Mouse (Mus musculus) hindbrain, postnatal 0 days (tissue): Measurements from ENCODE around the gene Kat14. TPM values are rescaled to one million over a fixed set of nuclear protein-coding genes. Genes with fewer than 3 reads are reported as not detected.
A peak's percentile ranks its signal among the peaks of the same experiment; 100 is the strongest.

Experiments used
- ATAC-seq: fragments of 200-750 bp; cut with Nextera tagmentation; 2 replicates; pipeline ENCODE4 v1.8.0; 2017; ENCODE audit warnings: mild to moderate bottlenecking, moderate TSS enrichment, moderate library complexity
- DNase-seq: peaks from one replicate; pipeline ENCODE4 v3.0.0-alpha.2; 2015; ENCODE audit warnings: low spot score
- H3K27ac ChIP-seq: fragments of 300-500 bp; sonication (generic); 2 replicates; pipeline ENCODE4 v1.5.1; 2014; ENCODE audit warnings: mild to moderate bottlenecking
- H3K27me3 ChIP-seq: fragments of 300-500 bp; sonication (generic); 2 replicates; pipeline ENCODE4 v1.6.1; 2014; ENCODE audit warnings: low read length, mixed read lengths; ENCODE audit not compliant: insufficient read depth
- H3K36me3 ChIP-seq: fragments of 300-500 bp; sonication (generic); 2 replicates; pipeline ENCODE4 v1.6.1; 2014; ENCODE audit warnings: low read length, mixed read lengths; ENCODE audit not compliant: insufficient read depth
- H3K4me1 ChIP-seq: fragments of 300-500 bp; sonication (generic); 2 replicates; pipeline ENCODE4 v1.6.1; 2014; ENCODE audit warnings: antibody characterized with exemption, low read length, mixed read lengths; ENCODE audit not compliant: insufficient read depth
- H3K4me2 ChIP-seq: fragments of 300-500 bp; sonication (generic); 2 replicates; pipeline ENCODE4 v1.6.1; 2014; ENCODE audit warnings: low read depth, mild to moderate bottlenecking, low read length, moderate library complexity, mixed read lengths
- H3K4me3 ChIP-seq: fragments of 300-500 bp; sonication (generic); 2 replicates; pipeline ENCODE4 v1.5.1; 2014; ENCODE audit warnings: low read length
- H3K9ac ChIP-seq: fragments of 300-500 bp; sonication (generic); replicated peaks from 2 replicates; pipeline ENCODE4 v1.6.1; 2014; ENCODE audit warnings: mild to moderate bottlenecking, low read length, moderate library complexity, mixed read lengths
- H3K9me3 ChIP-seq: fragments of 300-500 bp; sonication (generic); 2 replicates; pipeline ENCODE4 v1.6.1; 2016; ENCODE audit warnings: low read length, mixed read lengths
- CTCF ChIP-seq: IDR thresholded peaks from 2 replicates; pipeline ENCODE4 v1.5.1; 2016; ENCODE audit warnings: antibody characterized with exemption, control low read depth, low read depth
- WGBS: fragments of 180-500 bp; shearing (Covaris S2); extraction: QIAGEN DNeasy Blood & Tissue Kit; methylation state at CpG from one replicate; pipeline ENCODE4 v1.1.7; 2014; 5-methylcytosine and 5-hydroxymethylcytosine counted together
- polyA plus RNA-seq: library from polyadenylated mRNA; unstranded; fragments of >200 nt; fragmentation: Nextera tagmentation; extraction: Ambion mirVana; gene quantifications from 2 replicates; pipeline ENCODE4 v1.2.1, GENCODE M21; 2015
- total RNA-seq: library from RNA; depleted of rRNA; stranded (reverse); fragments of >200 nt; gene quantifications from 2 replicates; pipeline ENCODE4 v1.2.3, GENCODE M21; 2014; rRNA removed

Kat14 gene
- total and polyA plus RNA-seq, 2 experiments from 2014 or later = 22.5 to 23.5 TPM

- DNase-seq (no peak), ATAC-seq (no peak)
- Histone ChIP-seq H3K9me3 (no peaks in the 10 kb centered on the region), H3K27me3 (no peaks in the 10 kb centered on the region), H3K4me1 (no peaks in the 10 kb centered on the region), H3K36me3 (no peaks in the 10 kb centered on the region), H3K9ac (no peak overlapping the region), H3K4me3 (no peak overlapping the region), H3K4me2 (no peak overlapping the region), H3K27ac (no peak overlapping the region)
- TF ChIP-seq CTCF = no peak
- 70% methylated on average over 3 of the region's 3 CpGs for WGBS
Observed at GRCm38 (mm10) chr2:144439191-144439700, 70.5 kb downstream of the Kat14 start.

- Histone ChIP-seq H3K9ac (no peak overlapping the region), H3K27me3 (no peaks in the 10 kb centered on the region), H3K4me3 (no peak overlapping the region), H3K9me3 (no peaks in the 10 kb centered on the region), H3K36me3 (no peaks in the 10 kb centered on the region), H3K27ac (no peak overlapping the region), H3K4me1 (no peaks in the 10 kb centered on the region), H3K4me2 (no peak overlapping the region)
- no peak for TF ChIP-seq CTCF
- peak; percentile 52 for DNase-seq
- WGBS = 64% methylated on average over 11 of the region's 11 CpGs
- 0 out of 2 replicates have a peak, but pooled peaks have one; percentile 40 for ATAC-seq
Observed at GRCm38 (mm10) chr2:144441386-144441915, 72.7 kb downstream of the Kat14 start.

GRCm38 (mm10) chr2:144446360-144446999, 77.7 kb downstream of the Kat14 start:
- no peak overlapping the region for H3K27ac ChIP-seq
- H3K9me3 ChIP-seq = no peaks in the 10 kb centered on the region
- no peak overlapping the region for H3K4me3 ChIP-seq
- no peak for TF ChIP-seq CTCF
- 83% methylated on average over 7 of the region's 7 CpGs for WGBS
- H3K4me1 ChIP-seq = no peaks in the 10 kb centered on the region
- ATAC-seq = no peak
- H3K27me3 ChIP-seq = no peaks in the 10 kb centered on the region
- H3K36me3 ChIP-seq = no peaks in the 10 kb centered on the region
- H3K9ac ChIP-seq = no peak overlapping the region
- H3K4me2 ChIP-seq = no peak overlapping the region
- DNase-seq = no peak

GRCm38 (mm10) chr2:144450378-144450777, 81.6 kb downstream of the Kat14 start:
- Histone ChIP-seq H3K4me2 (no peak overlapping the region), H3K27ac (no peak overlapping the region), H3K27me3 (no peaks in the 10 kb centered on the region), H3K4me1 (no peaks in the 10 kb centered on the region), H3K4me3 (no peak overlapping the region), H3K9me3 (no peaks in the 10 kb centered on the region), H3K36me3 (no peaks in the 10 kb centered on the region), H3K9ac (no peak overlapping the region)
- WGBS = 87% methylated on average over 2 of the region's 2 CpGs
- DNase-seq (no peak), ATAC-seq (no peak)
- TF ChIP-seq CTCF = no peak

- peak; percentile 87 for DNase-seq
- TF ChIP-seq CTCF = peak; percentile 84
- no peak overlapping the region for H3K4me2 ChIP-seq
- H3K36me3 ChIP-seq = no peaks in the 10 kb centered on the region
- H3K27ac ChIP-seq = no peak overlapping the region
- ATAC-seq = peak; percentile 86
- no peak overlapping the region for H3K9ac ChIP-seq
- no peak overlapping the region for H3K4me3 ChIP-seq
- H3K4me1 ChIP-seq = no peaks in the 10 kb centered on the region
- whole genome bisulfite sequencing = 12% methylated on average over 8 of the region's 8 CpGs
- no peaks in the 10 kb centered on the region for H3K9me3 ChIP-seq
- H3K27me3 ChIP-seq = 0 out of 2 replicates have a peak, but pooled peaks cover 5% of the 10 kb centered on the region
Observed at GRCm38 (mm10) chr2:144452364-144453008, 83.7 kb downstream of the Kat14 start.

Other genes with a start within 250 kb of the Kat14 start
- 4.4 and 5.1 TPM in 2 replicates for gene Mgme1, start 98.3 kb upstream of the Kat14 start, total RNA-seq
- 6.5 and 6.6 TPM in 2 replicates for gene Mgme1, start 98.3 kb upstream of the Kat14 start, polyA plus RNA-seq
- gene Snx5, start 98.1 kb upstream of the Kat14 start, total RNA-seq = 67.1 and 67.2 TPM in 2 replicates
- gene Snx5, start 98.1 kb upstream of the Kat14 start, polyA plus RNA-seq = 68.1 and 71.6 TPM in 2 replicates
- not detected in 2 replicates for gene Ovol2, start 36.8 kb upstream of the Kat14 start, total RNA-seq
- 0.09 TPM in 1 of 2 replicates, not detected in the other for gene Ovol2, start 36.8 kb upstream of the Kat14 start, polyA plus RNA-seq
- gene Pet117, start within 50 bp of the Kat14 start, total RNA-seq = 2.4 TPM in 1 of 2 replicates, not detected in the other
- 2.8 and 3.1 TPM in 2 replicates for gene Pet117, start within 50 bp of the Kat14 start, polyA plus RNA-seq
- gene Dzank1, start 158.4 kb downstream of the Kat14 start, total RNA-seq = 29.1 and 30.7 TPM in 2 replicates
- 22.7 and 24.2 TPM in 2 replicates for gene Dzank1, start 158.4 kb downstream of the Kat14 start, polyA plus RNA-seq
- gene Polr3f, start 158.7 kb downstream of the Kat14 start, total RNA-seq = 19.0 and 23.5 TPM in 2 replicates
- gene Polr3f, start 158.7 kb downstream of the Kat14 start, polyA plus RNA-seq = 24.9 and 25.7 TPM in 2 replicates
- 15.8 and 16.7 TPM in 2 replicates for gene Rbbp9, start 181.9 kb downstream of the Kat14 start, total RNA-seq
- 35.2 and 38.2 TPM in 2 replicates for gene Rbbp9, start 181.9 kb downstream of the Kat14 start, polyA plus RNA-seq
- gene Sec23b, start 187.2 kb downstream of the Kat14 start, total RNA-seq = 73.3 and 85.9 TPM in 2 replicates
- 61.5 and 64.9 TPM in 2 replicates for gene Sec23b, start 187.2 kb downstream of the Kat14 start, polyA plus RNA-seq
- gene Smim26, start 225.1 kb downstream of the Kat14 start, total RNA-seq = 18.9 and 21.7 TPM in 2 replicates
- 72.7 and 75.9 TPM in 2 replicates for gene Smim26, start 225.1 kb downstream of the Kat14 start, polyA plus RNA-seq
- 63.4 and 68.5 TPM in 2 replicates for gene Dtd1, start 230.9 kb downstream of the Kat14 start, total RNA-seq
- gene Dtd1, start 230.9 kb downstream of the Kat14 start, polyA plus RNA-seq = 172 and 173 TPM in 2 replicates